Mouse (Mus musculus) embryonic fibroblast, embryonic 13.5 days (primary cell): ENCODE measurements at regions not wholly inside any gene's neighbourhood (a gene's known extent, or its start where the extent isn't known, plus 50 kb on each side); places are given as distances from the start of the nearest gene placed in this dataset.

Experiments used
- CTCF ChIP-seq: IDR thresholded peaks from 2 replicates; pipeline ENCODE4 v1.5.1; 2011; ENCODE audit warnings: mild to moderate bottlenecking, control low read depth, low read length, moderate library complexity, borderline replicate concordance; ENCODE audit not compliant: insufficient read depth
- POLR2A ChIP-seq: IDR thresholded peaks from 2 replicates; pipeline ENCODE4 v1.6.1; 2011; ENCODE audit warnings: low read depth, mild to moderate bottlenecking, control low read depth, low read length, moderate library complexity

DNA sequence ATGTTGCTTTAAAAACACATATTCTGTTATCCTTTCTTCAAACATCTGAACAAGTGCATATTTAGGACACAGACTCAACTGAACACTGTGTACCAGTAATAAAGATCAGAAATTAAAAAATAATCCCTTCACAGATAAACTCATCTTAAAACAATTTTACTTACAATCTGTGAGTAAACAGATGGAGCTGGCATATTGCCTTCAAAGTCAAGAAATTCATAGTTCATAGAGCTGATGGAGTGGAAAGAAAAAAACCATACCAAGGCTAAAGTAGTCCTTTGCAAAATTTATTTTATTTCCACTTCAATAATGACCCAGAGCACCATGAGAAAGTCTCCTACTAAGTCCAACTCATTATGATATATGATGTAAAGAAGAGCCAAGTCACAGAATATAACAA is 1136.6 kb upstream of the Kcnd2 start:
- TF ChIP-seq CTCF (no peak), POLR2A (no peak)
